Mouse (Mus musculus): ENCODE measurements at regions not wholly inside any gene's neighbourhood (a gene's known extent, or its start where the extent isn't known, plus 50 kb on each side); places are given as distances from the start of the nearest gene placed in this dataset.
A peak's percentile ranks its signal among the peaks of the same experiment; 100 is the strongest.

- no peak for DNase-seq (ENCODE audit: low spot score in 2 of 2)
Measured at GRCm38 (mm10) chr8:26354516-26354915, 235.2 kb downstream of the Gm45692 start.

DNA sequence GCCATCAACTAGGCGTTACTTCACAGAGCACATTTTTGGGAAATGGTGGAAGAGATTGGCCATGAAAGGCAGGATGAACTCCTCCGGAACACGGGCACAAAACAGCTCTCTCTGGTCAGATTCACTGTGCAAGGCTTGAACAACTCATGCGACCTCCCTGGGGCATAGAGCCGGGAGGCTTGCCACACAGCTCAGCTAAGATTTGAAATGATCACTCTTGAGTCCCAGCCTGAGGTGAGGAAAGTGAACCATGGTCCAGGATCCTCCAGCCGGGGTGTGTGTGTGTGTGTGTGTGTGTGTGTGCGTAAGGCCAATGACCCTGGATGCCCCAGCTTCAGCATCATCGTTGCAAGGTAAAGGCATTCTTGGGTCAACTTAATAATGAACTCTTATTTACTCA is 237.5 kb downstream of the Gm45692 start:
- no peak for DNase-seq (ENCODE audit: low spot score in 2 of 2)

DNA sequence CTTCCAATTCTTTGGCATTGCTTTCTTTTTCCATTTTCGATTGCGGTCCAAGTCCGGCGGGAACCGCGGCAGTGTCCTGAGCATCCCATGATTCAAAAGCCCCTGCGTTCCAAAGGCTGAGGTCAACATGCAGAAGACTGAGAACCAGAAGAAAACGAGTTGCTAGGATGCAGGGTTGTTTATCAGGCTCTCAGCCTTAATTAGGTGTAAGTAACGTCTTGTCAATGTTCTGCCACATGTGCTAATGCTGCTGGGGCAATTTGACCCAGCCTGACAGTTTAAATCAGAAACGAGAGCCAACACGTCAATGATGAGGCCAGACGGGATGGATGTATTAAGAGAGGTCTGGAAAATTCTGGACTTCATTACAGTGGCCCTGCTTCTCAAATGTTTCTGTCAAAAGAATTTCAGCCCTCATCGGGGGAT is 239.4 kb downstream of the Gm45692 start:
- DNase-seq (ENCODE audit: low spot score in 2 of 2), result no peak

GRCm38 (mm10) chr8:26362366-26362765 is 243.0 kb downstream of the Gm45692 start:
- no peak for DNase-seq (ENCODE audit: low spot score in 2 of 2)

- DNase-seq (ENCODE audit: low spot score in 2 of 2), result no peak
Measured at GRCm38 (mm10) chr8:26363616-26364015, 244.3 kb downstream of the Gm45692 start.

- no peak for DNase-seq (ENCODE audit: low spot score in 2 of 2)
Measured at GRCm38 (mm10) chr8:26364637-26365036, 245.3 kb downstream of the Gm45692 start.

DNA sequence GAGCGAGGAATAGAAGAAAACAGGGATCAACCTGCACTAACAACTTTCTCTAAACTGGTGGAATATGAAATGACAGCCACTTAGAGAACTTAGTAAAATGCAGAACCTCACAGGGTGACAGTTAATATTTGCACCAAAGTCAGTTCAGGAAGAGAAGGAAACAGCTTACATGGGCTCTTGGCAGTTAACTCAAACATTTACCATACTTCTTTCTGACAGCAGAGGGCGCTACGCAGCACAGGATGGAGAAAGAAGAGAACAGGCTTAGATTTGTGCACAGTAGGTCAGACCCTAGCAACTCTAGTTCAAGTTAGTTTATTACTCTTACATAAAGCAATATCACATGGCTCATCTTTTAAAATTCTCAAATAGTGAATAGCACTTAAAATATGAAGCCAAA is 261.3 kb downstream of the Gm45692 start:
- peak; percentile 14 to 64 for DNase-seq (ENCODE audit: low spot score in 2 of 2)

GRCm38 (mm10) chr8:26382426-26382825 is 263.1 kb downstream of the Gm45692 start:
- DNase-seq (ENCODE audit: low spot score in 2 of 2), result no peak

- no peak for DNase-seq (ENCODE audit: low spot score in 2 of 2)
Measured at GRCm38 (mm10) chr8:26383886-26384285, 264.6 kb downstream of the Gm45692 start.

- no peak for DNase-seq (ENCODE audit: low spot score in 2 of 2)
Measured at GRCm38 (mm10) chr8:26384305-26384993, 265.1 kb downstream of the Gm45692 start.

DNA sequence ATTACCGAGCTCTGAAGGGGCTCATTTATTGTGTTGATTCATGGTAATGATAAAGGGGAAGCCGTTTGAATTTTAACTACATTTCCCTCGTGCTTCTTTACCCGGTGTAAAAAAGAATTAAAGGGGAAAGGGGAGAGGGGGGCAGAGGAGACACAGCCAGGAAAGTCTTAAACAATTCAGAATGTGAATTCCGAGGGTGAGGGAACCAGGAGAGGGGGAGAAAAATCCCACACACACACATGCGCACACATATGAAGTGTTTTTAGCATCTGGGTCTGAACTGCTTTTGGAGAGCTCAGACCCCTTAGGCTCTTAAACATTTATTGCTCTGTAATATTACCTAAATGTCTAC is 265.6 kb downstream of the Gm45692 start:
- DNase-seq (ENCODE audit: low spot score in 2 of 2), result no peak

DNA sequence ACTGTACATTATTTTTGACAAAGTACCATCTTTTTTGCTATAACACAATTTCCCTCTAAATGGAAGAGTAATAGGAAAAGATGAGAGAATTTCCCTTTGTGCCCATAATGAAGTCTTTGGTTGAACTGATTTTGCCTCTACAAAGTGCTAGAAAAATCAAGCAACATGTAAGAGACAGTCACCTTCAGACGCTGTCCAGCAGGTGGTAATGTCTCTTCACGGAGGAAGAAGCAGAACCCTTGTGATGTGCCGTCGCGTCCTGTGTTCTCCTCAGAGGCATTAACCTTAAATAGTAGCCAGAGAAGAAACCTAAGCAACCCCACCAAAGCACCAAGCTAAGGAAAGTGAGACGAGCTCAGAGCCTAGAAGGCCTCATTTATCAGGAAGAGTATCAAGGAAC is 275.7 kb downstream of the Gm45692 start:
- no peak for DNase-seq (ENCODE audit: low spot score in 2 of 2)

DNA sequence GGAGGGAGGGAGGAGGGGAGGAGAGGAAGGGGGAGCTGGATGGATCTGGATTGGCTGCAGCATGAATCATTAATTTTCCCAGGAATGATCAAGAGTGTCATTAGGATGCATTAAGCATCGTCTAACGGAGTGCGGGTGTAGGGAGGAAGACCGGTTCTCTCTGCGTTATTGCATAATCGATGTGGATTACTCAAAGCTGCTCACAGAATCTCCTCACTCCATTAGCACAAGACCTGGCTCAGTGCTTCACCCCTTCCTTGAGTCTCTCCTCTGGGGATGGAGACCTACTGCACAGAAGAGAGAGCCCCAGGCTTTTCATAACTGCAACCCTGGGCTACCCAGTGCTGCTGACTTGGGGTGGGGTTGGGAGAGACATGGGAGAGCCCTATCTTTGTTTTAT is 300.7 kb downstream of the Gm45692 start:
- no peak for DNase-seq (ENCODE audit: low spot score in 2 of 2)

DNA sequence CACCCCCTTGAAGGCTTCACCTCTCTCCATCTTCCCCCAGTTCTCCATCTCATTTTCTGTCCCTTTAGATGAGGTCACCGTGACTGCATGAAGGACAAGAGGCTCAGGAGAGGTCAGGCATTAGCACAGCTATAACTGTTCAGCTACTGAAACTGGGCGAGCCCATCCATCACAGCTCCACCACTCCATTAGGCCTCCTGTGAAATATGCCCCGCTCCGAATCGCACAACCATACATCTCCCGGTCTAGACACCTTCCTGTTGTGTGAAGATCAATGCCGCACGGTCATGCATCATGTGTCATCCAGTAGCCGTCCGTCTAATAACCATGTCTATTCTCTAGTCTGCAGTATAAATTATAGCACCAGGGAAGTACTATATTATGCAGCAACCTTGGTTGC is 301.2 kb downstream of the Gm45692 start:
- DNase-seq (ENCODE audit: low spot score in 2 of 2), result no peak

- DNase-seq (ENCODE audit: low spot score in 2 of 2), result no peak
Measured at GRCm38 (mm10) chr8:26427311-26427710, 308.0 kb downstream of the Gm45692 start.

DNA sequence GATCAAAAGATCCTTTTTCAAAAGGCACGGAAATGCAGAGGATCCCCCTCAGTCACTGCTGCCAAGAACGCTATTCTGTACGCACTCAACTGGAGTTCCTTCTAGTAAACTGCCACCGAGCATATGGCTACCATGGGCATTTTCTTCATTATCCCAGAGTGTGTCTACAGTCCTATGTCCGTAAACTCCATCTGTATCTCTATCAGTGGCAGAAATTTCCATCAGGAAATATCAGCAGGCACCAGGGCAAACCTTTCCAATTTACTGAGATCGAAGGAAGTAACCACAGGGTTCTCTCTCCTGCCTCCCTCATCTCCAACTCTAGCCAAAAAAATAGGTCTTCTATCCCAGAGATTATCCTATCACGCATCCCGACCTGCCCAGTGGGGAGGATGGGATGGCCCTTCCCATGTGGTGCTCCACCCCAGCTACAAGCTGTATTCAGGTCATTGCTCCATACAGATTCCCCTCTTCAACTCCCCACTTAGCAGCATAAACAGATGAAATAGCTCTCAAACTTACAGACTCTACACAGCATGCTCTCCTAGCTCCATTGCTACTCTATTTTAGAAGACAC is 310.5 kb downstream of the Gm45692 start:
- DNase-seq (ENCODE audit: low spot score in 2 of 2), result no peak

GRCm38 (mm10) chr8:26432161-26432919 is 313.0 kb downstream of the Gm45692 start:
- no peak for DNase-seq (ENCODE audit: low spot score in 2 of 2)

GRCm38 (mm10) chr8:26436236-26436635 is 316.9 kb downstream of the Gm45692 start:
- DNase-seq (ENCODE audit: low spot score in 2 of 2), result no peak

- DNase-seq (ENCODE audit: low spot score in 2 of 2), result no peak
Measured at GRCm38 (mm10) chr8:26437571-26437970, 318.2 kb downstream of the Gm45692 start.

- no peak for DNase-seq (ENCODE audit: low spot score in 2 of 2)
Measured at GRCm38 (mm10) chr8:26438246-26438862, 319.0 kb downstream of the Gm45692 start.

DNA sequence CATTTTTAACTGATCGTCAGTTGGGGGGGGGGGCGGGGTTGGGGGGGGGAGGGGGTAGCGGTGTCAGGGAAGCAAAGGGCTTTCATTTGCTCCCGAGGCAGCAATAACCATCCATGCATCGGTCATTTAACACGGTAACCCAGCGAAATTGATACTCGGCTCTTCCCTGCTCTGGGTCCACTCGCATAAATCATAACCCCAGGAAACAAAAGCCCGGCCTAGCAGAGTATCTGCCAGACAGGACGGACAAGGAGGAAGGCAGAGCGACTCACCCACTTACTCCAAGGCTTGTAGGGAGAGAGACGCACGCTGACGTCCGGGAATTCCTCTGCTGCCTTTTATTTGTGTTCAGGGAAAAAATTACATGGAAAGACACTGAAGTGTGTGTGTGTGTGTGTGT is 319.5 kb downstream of the Gm45692 start:
- DNase-seq (ENCODE audit: low spot score in 2 of 2), result no peak

DNA sequence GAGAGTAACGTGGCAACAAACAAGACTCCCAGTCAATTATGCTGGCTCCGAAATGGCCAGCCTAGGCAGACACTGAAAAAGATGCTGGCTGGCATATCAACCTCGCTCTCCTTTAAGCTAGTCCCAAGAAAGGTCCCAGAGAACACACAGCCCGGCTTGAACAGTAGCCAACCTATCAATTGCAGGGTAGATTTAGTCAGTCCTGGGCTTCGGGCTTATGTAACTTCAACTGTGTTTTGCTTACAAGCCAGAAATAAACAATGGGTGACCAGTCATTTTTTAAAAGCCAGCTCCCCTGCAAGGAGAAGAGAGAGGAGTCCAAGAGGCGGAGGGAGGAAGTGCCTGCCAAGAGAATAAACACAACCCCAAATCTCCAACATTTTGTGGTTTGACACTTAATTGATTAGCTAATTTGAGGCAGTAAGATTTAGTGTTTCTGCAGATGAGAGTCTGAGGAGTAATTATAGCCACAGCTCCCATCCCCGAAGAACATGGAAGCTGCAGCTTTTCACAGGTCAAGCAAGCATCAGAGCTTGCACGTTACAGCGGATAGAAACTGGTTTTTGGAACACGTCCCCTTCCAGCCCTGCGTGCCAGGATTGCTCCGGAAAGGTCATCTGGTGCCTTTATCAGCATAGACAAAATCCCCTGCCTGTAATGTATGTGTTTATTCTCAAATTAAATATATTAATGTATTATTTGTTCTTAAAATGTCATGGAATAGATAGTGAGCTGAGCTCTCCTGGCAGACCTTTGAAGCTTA is 322.1 kb downstream of the Gm45692 start:
- DNase-seq (ENCODE audit: low spot score in 2 of 2), result peak in 1 of 2 experiments; percentile 5

Measured in frontal cortex, postnatal 14 days (tissue).